Mouse (Mus musculus): ENCODE results near the gene Elavl3.

DNA sequence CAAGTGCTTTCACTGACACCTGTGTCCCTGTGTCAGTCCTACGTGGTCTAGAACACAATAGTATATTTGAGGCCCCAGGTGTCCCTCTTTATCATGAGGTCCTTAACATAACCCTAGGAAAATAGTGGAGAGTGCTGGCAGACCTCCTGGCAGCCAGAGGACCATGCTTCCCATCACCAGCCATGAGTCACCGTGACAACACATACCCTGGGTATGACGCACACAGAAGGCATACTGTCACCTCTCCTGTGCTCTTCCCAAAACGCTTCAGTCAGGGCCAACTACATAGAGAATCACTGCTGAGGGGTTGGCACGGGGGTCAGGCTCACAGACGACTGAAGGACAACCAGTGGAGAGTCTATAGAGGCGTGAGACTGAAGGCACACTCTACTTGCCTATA, 38.2 kb upstream of the Elavl3 start:
- no peak for TF ChIP-seq POLR2A (IDR thresholded peaks at IDR 0.05; ENCODE audit: extremely low read depth, insufficient read depth, low read length)
- no peak for TF ChIP-seq CTCF (IDR thresholded peaks at IDR 0.05; ENCODE audit: low read depth, low read length)

Measured in liver, adult 2 months (tissue).